Mouse (Mus musculus): ENCODE measurements around the gene Cdh13.

- TF ChIP-seq GATA1 (IDR thresholded peaks at IDR 0.05; ENCODE audit: low read length) (no peak), TAL1 (IDR thresholded peaks at IDR 0.05; ENCODE audit: low read length) (no peak)
Measured at GRCm38 (mm10) chr8:118509426-118509825, 225.9 kb downstream of the Cdh13 start.

Data from erythroblast, embryonic 14.5 days (primary cell).